Mouse (Mus musculus): ENCODE data around the gene Dpp9. TPM values are rescaled to one million over a fixed set of nuclear protein-coding genes. Genes with fewer than 3 reads are reported as not detected.

Dpp9 gene
- polyA plus RNA-seq, 1 experiment from 2014 or later = 34.3 TPM

DNA sequence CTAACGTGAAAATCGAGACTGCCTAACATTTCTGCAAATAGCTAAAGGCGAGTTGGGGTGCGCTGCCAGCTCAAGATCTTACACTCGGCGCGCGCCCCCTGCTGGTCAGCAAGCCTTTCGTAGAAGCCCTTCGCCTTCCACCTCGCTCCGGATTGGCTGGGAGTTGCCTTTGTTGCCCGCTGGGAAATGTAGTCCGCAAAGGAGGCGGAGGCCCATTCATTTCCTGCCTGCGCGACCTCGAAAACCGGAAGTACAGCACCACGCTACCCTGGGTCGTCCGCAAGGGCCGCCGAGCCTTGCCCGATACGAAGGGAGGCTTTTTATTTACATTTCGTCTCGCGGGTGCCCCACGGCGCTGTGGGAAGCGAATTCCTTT is 37.1 kb upstream of the Dpp9 start:
- under 1% methylated on average over 32 of the region's 32 CpGs for WGBS

GRCm38 (mm10) chr17:56255429-56255828 is 36.7 kb upstream of the Dpp9 start:
- DNase-seq (ENCODE audit: low spot score) = no peak
- Histone ChIP-seq H3K36me3 (peaks cover 28% of the 10 kb centered on the region), H3K27me3 (ENCODE audit: insufficient read depth, poor library complexity, severe bottlenecking) (no peaks in the 10 kb centered on the region), H3K27ac (no peak overlapping the region), H3K9me3 (no peaks in the 10 kb centered on the region), H3K4me3 (peak overlapping the region; percentile 76; the same call in 1 of the 2 replicates), H3K4me1 (peaks cover 43% of the 10 kb centered on the region)
- WGBS = 17% methylated on average over 9 of the region's 9 CpGs

More for the DNA sequence above, 37.1 kb upstream of the Dpp9 start:
- Histone ChIP-seq H3K9me3 (no peaks in the 10 kb centered on the region), H3K4me3 (peak overlapping the region; percentile 76), H3K27ac (peak overlapping the region; percentile 89), H3K27me3 (ENCODE audit: insufficient read depth, poor library complexity, severe bottlenecking) (no peaks in the 10 kb centered on the region), H3K36me3 (peaks cover 32% of the 10 kb centered on the region), H3K4me1 (peaks cover 43% of the 10 kb centered on the region)
- DNase-seq (ENCODE audit: low spot score) = peak; percentile 99

GRCm38 (mm10) chr17:56254695-56255094 is 36.0 kb upstream of the Dpp9 start:
- DNase-seq (ENCODE audit: low spot score) = no peak
- H3K4me1 ChIP-seq = peaks cover 35% of the 10 kb centered on the region
- H3K27me3 ChIP-seq (ENCODE audit: insufficient read depth, poor library complexity, severe bottlenecking) = no peaks in the 10 kb centered on the region
- H3K36me3 ChIP-seq = peaks cover 20% of the 10 kb centered on the region
- 74% methylated on average over 4 of the region's 4 CpGs for WGBS
- H3K27ac ChIP-seq = no peak overlapping the region
- H3K4me3 ChIP-seq = no peak overlapping the region
- H3K9me3 ChIP-seq = no peaks in the 10 kb centered on the region

DNA sequence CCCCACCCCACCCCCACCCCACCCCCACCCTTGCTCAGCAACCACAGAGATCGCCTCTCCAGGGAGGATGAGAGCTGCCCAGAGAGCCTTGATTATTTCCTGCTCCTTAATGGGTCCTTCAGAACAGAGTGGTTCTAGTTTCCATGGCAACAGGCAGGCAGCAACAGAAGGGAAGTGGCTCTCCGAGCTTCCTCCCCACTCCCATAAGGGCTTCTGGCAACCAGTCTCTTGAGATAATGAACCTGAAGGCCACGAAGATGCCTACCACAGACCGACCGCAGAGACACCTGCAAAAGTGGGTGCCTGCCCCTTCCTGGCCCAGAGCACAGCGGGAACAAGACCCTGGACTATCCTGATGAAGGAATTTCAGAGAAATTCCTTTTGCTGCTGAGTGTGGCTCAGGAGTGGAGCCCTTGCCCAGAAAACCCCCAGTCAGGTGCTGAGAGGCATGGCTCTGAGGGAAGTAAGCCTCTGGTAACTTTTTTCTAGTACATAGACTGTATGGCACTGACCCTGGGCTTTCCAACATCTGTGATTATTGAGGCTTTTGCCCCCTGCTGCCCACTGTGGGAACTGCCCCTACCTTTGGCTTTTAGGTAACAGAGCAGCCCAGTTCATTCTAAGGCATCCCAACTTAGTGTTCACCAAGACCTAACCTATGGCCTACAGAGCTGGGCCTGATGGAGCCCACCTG is 32.6 kb upstream of the Dpp9 start:
- no peak overlapping the region for H3K27ac ChIP-seq
- no peaks in the 10 kb centered on the region for H3K36me3 ChIP-seq
- no peaks in the 10 kb centered on the region for H3K9me3 ChIP-seq
- peaks cover 10% of the 10 kb centered on the region; the same call in 1 of the 2 replicates for H3K4me1 ChIP-seq
- H3K4me3 ChIP-seq = peak overlapping the region; percentile 5; the same call in 1 of the 2 replicates
- DNase-seq (ENCODE audit: low spot score) = no peak
- H3K27me3 ChIP-seq (ENCODE audit: insufficient read depth, poor library complexity, severe bottlenecking) = no peaks in the 10 kb centered on the region
- 16% methylated on average over 6 of the region's 6 CpGs for WGBS

GRCm38 (mm10) chr17:56245608-56246007 is 26.9 kb upstream of the Dpp9 start:
- Histone ChIP-seq H3K9me3 (no peaks in the 10 kb centered on the region), H3K27ac (no peak overlapping the region), H3K4me1 (peaks cover 2% of the 10 kb centered on the region; the same call in 1 of the 2 replicates), H3K27me3 (ENCODE audit: insufficient read depth, poor library complexity, severe bottlenecking) (peaks cover 14% of the 10 kb centered on the region), H3K4me3 (no peak overlapping the region), H3K36me3 (no peaks in the 10 kb centered on the region)
- 67% methylated on average over 7 of the region's 7 CpGs for WGBS
- DNase-seq (ENCODE audit: low spot score) = no peak

- Histone ChIP-seq H3K4me3 (no peak overlapping the region), H3K9me3 (no peaks in the 10 kb centered on the region), H3K27ac (no peak overlapping the region), H3K4me1 (no peaks in the 10 kb centered on the region), H3K36me3 (no peaks in the 10 kb centered on the region), H3K27me3 (ENCODE audit: insufficient read depth, poor library complexity, severe bottlenecking) (peaks cover 14% of the 10 kb centered on the region)
- WGBS = 1% methylated on average over 33 of the region's 33 CpGs
- DNase-seq (ENCODE audit: low spot score) = peak; percentile 94
These were observed 23.1 kb upstream of the Dpp9 start for GRCm38 (mm10) chr17:56241541-56242401.

DNA sequence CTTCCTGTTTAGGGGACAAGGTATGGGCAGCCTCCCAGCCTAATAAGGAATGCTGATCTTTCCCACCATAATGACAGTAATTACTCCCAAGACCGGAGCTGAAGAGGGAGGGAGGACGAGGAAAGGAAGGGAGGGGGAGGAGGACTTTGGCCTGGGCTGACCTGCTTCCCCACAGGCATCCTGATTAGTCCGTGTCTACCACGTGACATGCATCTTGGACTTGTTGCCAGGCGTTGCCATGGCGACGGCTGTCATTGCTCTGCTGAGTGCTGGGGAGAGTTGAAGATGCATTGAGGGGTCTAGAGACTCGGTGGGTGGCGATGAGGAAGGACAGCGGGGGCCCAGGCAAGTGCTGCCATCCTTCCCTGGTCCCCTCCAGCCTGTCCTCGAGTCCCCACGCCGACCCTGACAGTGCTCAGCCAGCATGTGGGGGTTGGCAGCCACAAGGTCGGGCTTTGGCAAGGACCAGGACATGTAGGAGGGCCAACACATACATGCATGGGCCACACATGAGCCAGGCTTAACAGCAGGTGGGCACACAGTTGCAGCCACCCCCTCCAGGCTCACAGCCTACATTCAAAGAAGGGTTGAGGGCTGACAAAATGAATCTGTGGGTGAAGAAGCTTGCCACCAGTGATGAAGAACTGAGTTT is 15.2 kb upstream of the Dpp9 start:
- 4% methylated on average over 14 of the region's 14 CpGs for WGBS
- peak; percentile 83 for DNase-seq (ENCODE audit: low spot score)
- H3K27me3 ChIP-seq (ENCODE audit: insufficient read depth, poor library complexity, severe bottlenecking) = peaks cover 4% of the 10 kb centered on the region; the same call in 1 of the 2 replicates
- peaks cover 9% of the 10 kb centered on the region for H3K4me1 ChIP-seq
- H3K27ac ChIP-seq = no peak overlapping the region
- H3K4me3 ChIP-seq = 0 out of 2 replicates have a peak overlapping the region, but pooled peaks have one; percentile 24
- no peaks in the 10 kb centered on the region for H3K9me3 ChIP-seq
- no peaks in the 10 kb centered on the region for H3K36me3 ChIP-seq

DNA sequence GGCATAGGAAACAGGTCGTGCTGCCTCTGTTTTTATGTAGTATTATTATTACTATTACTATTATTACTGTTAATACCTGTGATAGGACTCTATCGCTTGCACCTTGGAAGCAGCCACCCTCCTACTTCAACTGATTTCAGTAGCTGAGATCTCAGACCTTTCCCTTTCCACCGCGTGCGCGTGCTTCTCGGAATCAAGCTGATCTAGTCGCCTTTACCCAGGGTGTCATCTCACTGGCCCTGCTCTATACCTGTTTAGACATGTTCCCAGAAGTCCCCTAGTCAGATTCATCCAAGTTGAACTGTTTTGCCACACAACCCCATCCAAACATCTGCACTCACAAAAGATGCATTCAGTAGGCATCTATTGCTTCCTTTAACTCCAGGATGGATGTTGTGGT is 14.7 kb upstream of the Dpp9 start:
- Histone ChIP-seq H3K4me3 (0 out of 2 replicates have a peak overlapping the region, but pooled peaks have one; percentile 24), H3K9me3 (no peaks in the 10 kb centered on the region), H3K27ac (no peak overlapping the region), H3K36me3 (no peaks in the 10 kb centered on the region), H3K27me3 (ENCODE audit: insufficient read depth, poor library complexity, severe bottlenecking) (peaks cover 4% of the 10 kb centered on the region; the same call in 1 of the 2 replicates), H3K4me1 (peaks cover 9% of the 10 kb centered on the region)
- no peak for DNase-seq (ENCODE audit: low spot score)
- WGBS = 49% methylated on average over 8 of the region's 8 CpGs

- no peaks in the 10 kb centered on the region for H3K36me3 ChIP-seq
- no peak overlapping the region for H3K4me3 ChIP-seq
- 59% methylated on average over 10 of the region's 10 CpGs for WGBS
- H3K4me1 ChIP-seq = peaks cover 9% of the 10 kb centered on the region
- no peak for DNase-seq (ENCODE audit: low spot score)
- no peak overlapping the region for H3K27ac ChIP-seq
- H3K9me3 ChIP-seq = no peaks in the 10 kb centered on the region
- peaks cover 4% of the 10 kb centered on the region; the same call in 1 of the 2 replicates for H3K27me3 ChIP-seq (ENCODE audit: insufficient read depth, poor library complexity, severe bottlenecking)
These were observed 11.2 kb upstream of the Dpp9 start for GRCm38 (mm10) chr17:56229943-56230342.

- no peak overlapping the region for H3K4me3 ChIP-seq
- DNase-seq (ENCODE audit: low spot score) = no peak
- WGBS = 72% methylated on average over 3 of the region's 3 CpGs
- no peaks in the 10 kb centered on the region for H3K9me3 ChIP-seq
- no peaks in the 10 kb centered on the region; the same call in 1 of the 2 replicates for H3K27me3 ChIP-seq (ENCODE audit: insufficient read depth, poor library complexity, severe bottlenecking)
- H3K4me1 ChIP-seq = no peaks in the 10 kb centered on the region
- H3K27ac ChIP-seq = no peak overlapping the region
- no peaks in the 10 kb centered on the region for H3K36me3 ChIP-seq
These were observed 7.9 kb upstream of the Dpp9 start for GRCm38 (mm10) chr17:56226566-56226965.

DNA sequence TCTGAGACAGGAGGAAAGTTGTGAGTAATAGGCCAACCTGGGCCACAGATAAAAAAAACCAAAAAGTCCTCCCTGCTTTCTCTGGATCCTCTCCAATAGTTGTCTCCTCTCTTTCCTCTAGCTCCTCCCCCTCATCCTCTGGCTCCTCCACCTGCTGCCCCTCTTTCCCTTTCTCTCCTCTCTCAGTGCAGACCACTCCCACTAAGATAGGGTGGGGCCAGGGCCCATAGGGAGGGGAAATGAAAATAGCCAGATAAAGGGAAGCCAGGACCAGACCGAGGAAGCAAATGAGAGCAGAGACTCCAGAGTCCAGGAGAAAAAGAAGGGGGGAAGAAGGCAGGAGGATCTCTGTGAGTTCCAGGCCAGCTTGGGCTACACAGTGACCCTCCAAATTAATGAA is 6.2 kb upstream of the Dpp9 start:
- no peak for DNase-seq (ENCODE audit: low spot score)
- no peaks in the 10 kb centered on the region for H3K9me3 ChIP-seq
- no peaks in the 10 kb centered on the region for H3K4me1 ChIP-seq
- no peaks in the 10 kb centered on the region; the same call in 1 of the 2 replicates for H3K27me3 ChIP-seq (ENCODE audit: insufficient read depth, poor library complexity, severe bottlenecking)
- 15% methylated on average over 1 of the region's 1 CpGs for WGBS
- no peaks in the 10 kb centered on the region for H3K36me3 ChIP-seq
- no peak overlapping the region for H3K4me3 ChIP-seq
- no peak overlapping the region for H3K27ac ChIP-seq

DNA sequence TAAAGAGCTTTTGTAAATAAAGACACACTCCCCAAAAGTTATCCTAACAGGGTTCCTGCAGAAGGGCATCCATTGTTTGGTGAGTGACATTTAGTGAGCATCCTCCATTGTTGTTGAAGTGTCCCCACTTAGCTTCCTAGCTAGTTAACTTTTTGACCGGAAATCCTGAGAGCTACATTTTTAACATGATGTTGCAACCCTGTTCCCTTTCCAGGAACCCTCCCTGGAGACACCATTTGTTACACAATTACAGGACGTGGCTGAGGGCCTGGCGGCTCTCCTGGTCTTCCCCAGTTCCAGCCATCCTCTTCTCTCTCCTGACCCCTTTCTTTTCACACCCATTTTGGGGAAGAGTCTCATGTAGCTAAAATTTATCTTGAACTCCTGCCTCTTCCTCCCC is 1.1 kb upstream of the Dpp9 start:
- 49% methylated on average over 3 of the region's 3 CpGs for WGBS
- DNase-seq (ENCODE audit: low spot score) = no peak
- H3K27me3 ChIP-seq (ENCODE audit: insufficient read depth, poor library complexity, severe bottlenecking) = no peaks in the 10 kb centered on the region

More for the DNA sequence above, 1.1 kb upstream of the Dpp9 start:
- no peak overlapping the region for H3K27ac ChIP-seq
- H3K9me3 ChIP-seq = no peaks in the 10 kb centered on the region
- H3K36me3 ChIP-seq = 0 out of 2 replicates have a peak, but pooled peaks cover 11% of the 10 kb centered on the region
- peaks cover 24% of the 10 kb centered on the region for H3K4me1 ChIP-seq
- H3K4me3 ChIP-seq = 0 out of 2 replicates have a peak overlapping the region, but pooled peaks have one; percentile 96
